8 mouse cellular contexts compared by ENCODE assay signal in genomic region chr9:66620581-66620981, GRCm38 (mm10). TPM values are rescaled to one million over a fixed set of nuclear protein-coding genes. Genes with fewer than 3 reads are reported as not detected.
DNase-seq lines count a peak whose midpoint lies in the region; ATAC-seq and TF ChIP-seq lines count a peak whose summit lies in the region.

No protein-coding gene starts in this region.

- no peak overlapping the region for H3K9ac ChIP-seq in heart, embryonic 12.5 days
- no peak overlapping the region for H3K9ac ChIP-seq in kidney, postnatal 0 days (ENCODE audit: low read depth, low read length)

- no peaks in the 10 kb centered on the region for H3K27me3 ChIP-seq in heart, embryonic 12.5 days (replicated peaks)
- H3K27me3 ChIP-seq in kidney, postnatal 0 days (ENCODE audit: insufficient read depth, low read length), result no peaks in the 10 kb centered on the region

- DNase-seq in NIH3T3 (ENCODE audit: low read depth), result peak; percentile 71
- DNase-seq in embryo, embryonic 10.5 days (ENCODE audit: low spot score), result peak; percentile 75
- peak; percentile 92 for DNase-seq in kidney, postnatal 0 days (ENCODE audit: low spot score)
- peak; percentile 80 for DNase-seq in lung, postnatal 36 days
- peak; percentile 49 to 62 for DNase-seq in spleen, postnatal 36 days (ENCODE audit: low spot score in 2 of 2)
- no peak for DNase-seq in left cerebral cortex, postnatal 14 days (ENCODE audit: low spot score in 2 of 2)
- DNase-seq in left cerebral cortex, postnatal 4 days, result no peak

- no peak overlapping the region for H3K4me3 ChIP-seq in heart, embryonic 12.5 days
- H3K4me3 ChIP-seq in kidney, postnatal 0 days (replicated peaks; ENCODE audit: low read depth, low read length), result no peak overlapping the region

- peak; percentile 93 for ATAC-seq in heart, embryonic 12.5 days (ENCODE audit: insufficient number of reproducible peaks, low FRiP score)
- peak; percentile 67; the same call in 1 of the 2 replicates for ATAC-seq in kidney, postnatal 0 days (replicated peaks; ENCODE audit: low FRiP score, low read depth)

- no peaks in the 10 kb centered on the region for H3K36me3 ChIP-seq in heart, embryonic 12.5 days
- no peaks in the 10 kb centered on the region for H3K36me3 ChIP-seq in kidney, postnatal 0 days (ENCODE audit: insufficient read depth, low read length)

- H3K4me1 ChIP-seq in heart, embryonic 12.5 days (replicated peaks), result peaks cover 51% of the 10 kb centered on the region
- 0 out of 2 replicates have a peak, but pooled peaks cover 8% of the 10 kb centered on the region for H3K4me1 ChIP-seq in kidney, postnatal 0 days (replicated peaks; ENCODE audit: insufficient read depth, low read length)

- intact Hi-C loops in left cerebral cortex, postnatal 14 days (cut with DNase I), result no loop called here
- intact Hi-C loops in left cerebral cortex, postnatal 4 days (cut with DNase I), result no loop called here

- H3K4me2 ChIP-seq in heart, embryonic 12.5 days, result peak overlapping the region; percentile 2; the same call in 1 of the 2 replicates
- no peak overlapping the region for H3K4me2 ChIP-seq in kidney, postnatal 0 days (ENCODE audit: low read length)

- 7% methylated on average over 6 of the region's 6 CpGs for WGBS in heart, embryonic 12.5 days
- WGBS in kidney, postnatal 0 days, result 15% methylated on average over 6 of the region's 6 CpGs

- no peak for TF ChIP-seq CTCF in kidney, postnatal 0 days (IDR thresholded peaks at IDR 0.05; ENCODE audit: low read depth)

- no peaks in the 10 kb centered on the region for H3K9me3 ChIP-seq in heart, embryonic 12.5 days (replicated peaks)
- H3K9me3 ChIP-seq in kidney, postnatal 0 days (replicated peaks; ENCODE audit: low read length), result no peaks in the 10 kb centered on the region

- H3K27ac ChIP-seq in heart, embryonic 12.5 days (ENCODE audit: poor library complexity, severe bottlenecking), result peak overlapping the region; percentile 61
- peak overlapping the region; percentile 55 for H3K27ac ChIP-seq in kidney, postnatal 0 days

RNA-seq across cellular contexts. Expression of gene Usp3, which starts 27.6 kb away (rescaled TPM):
- polyA plus RNA-seq in heart, embryonic 12.5 days (2016; fragmentation: Nextera tagmentation; extraction: Ambion mirVana), result 40.3 and 52.0 TPM in 2 replicates
- polyA plus RNA-seq in kidney, postnatal 0 days (2015; fragmentation: Nextera tagmentation; extraction: Ambion mirVana), result 58.7 and 63.4 TPM in 2 replicates
- total RNA-seq in left cerebral cortex, postnatal 14 days (2021), result 10 to 100 TPM; 20.2 to 27.1 TPM
- total RNA-seq in left cerebral cortex, postnatal 4 days (2021), result 10 to 100 TPM; 60.7 to 67.3 TPM

Comparison
In these comparisons a context has a peak if more than half of its experiments do, and no peak if none do; other contexts are left out.
1. DNase-seq: peak in NIH3T3 (single experiment), embryo, embryonic 10.5 days (single experiment), kidney, postnatal 0 days (single experiment), lung, postnatal 36 days (single experiment) and spleen, postnatal 36 days (2 of 2); none in left cerebral cortex, postnatal 14 days (0 of 2) and left cerebral cortex, postnatal 4 days (single experiment).